Mouse (Mus musculus): Measurements from ENCODE around the gene Dlg5. TPM values are rescaled to one million over a fixed set of nuclear protein-coding genes. Genes with fewer than 3 reads are reported as not detected.

The Dlg5 gene
- polyA plus RNA-seq, 1 experiment = 89.3 TPM

DNA sequence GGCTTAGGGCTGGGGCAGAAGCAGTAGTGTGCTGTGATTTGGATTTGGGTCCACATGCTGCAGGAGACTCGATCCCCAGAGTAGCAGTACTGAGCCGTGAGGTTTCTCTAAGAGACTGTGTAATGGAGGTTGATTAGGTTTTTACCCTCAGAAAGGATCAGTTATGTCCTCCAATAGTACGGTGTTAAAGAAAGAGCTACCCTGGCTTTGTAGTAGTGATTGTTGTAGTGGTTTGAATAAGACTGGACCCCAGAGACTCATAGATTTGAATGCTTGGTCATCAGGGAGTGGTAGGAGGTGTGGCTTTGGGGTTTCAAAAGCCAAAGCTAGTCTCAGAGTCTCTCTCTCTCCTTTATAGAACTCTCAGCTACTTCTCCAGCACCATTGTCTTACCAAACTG is 100.9 kb downstream of the Dlg5 start:
- no peak for DNase-seq (ENCODE audit: low read depth)
- TF ChIP-seq CTCF (IDR thresholded peaks at IDR 0.05; ENCODE audit: borderline replicate concordance, extremely low read depth, insufficient read depth, insufficient read length) = no peak
- no peak for TF ChIP-seq POLR2A (IDR thresholded peaks at IDR 0.05; ENCODE audit: borderline replicate concordance, extremely low read depth, insufficient read depth, insufficient read length, poor library complexity, severe bottlenecking)

DNA sequence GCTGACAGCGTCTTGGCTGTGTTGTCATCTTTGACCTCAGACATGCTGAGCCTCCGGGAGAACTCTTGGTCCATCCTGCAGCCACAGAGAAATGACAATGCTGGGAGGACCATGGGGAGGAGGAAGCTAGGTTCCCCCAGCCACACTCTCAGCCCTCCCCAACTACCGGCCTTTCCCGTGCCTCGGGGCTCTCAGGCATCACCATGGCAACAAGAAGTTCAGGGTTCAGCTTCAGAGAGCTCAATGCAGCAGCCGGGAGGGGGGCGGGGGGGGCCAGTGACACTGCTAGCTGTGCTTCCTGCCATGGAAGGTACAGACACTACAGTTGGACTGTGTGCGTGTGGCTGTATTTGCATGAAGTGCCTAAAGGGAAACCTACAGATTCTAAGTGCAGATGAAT is 101.3 kb downstream of the Dlg5 start:
- DNase-seq (ENCODE audit: low read depth) = peak; percentile 61
- TF ChIP-seq CTCF (IDR thresholded peaks at IDR 0.05; ENCODE audit: borderline replicate concordance, extremely low read depth, insufficient read depth, insufficient read length) (no peak), POLR2A (IDR thresholded peaks at IDR 0.05; ENCODE audit: borderline replicate concordance, extremely low read depth, insufficient read depth, insufficient read length, poor library complexity, severe bottlenecking) (no peak)

DNA sequence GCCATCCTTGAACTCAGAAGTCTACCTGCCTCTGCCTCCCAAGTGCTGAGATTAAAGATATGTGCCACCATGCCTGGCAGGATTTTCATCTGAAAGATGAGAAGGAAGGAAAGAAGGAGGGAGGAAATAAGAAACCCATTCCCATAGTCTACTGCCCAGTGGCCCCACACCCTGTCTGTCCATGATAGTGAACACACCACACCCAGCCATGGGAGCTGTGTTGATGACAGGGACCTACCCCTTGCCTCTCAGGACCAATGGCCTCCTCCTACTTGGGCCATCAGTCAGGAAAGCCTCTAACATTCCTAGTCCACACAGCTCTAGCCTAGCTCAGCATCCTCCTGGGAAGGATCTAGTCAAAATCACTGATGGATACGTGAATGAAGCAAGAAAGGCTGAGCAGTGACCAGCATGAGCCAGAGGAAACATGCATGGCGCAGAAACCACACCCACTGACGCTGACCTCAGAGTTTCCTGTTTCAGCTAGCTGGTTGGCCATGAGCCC is 102.7 kb downstream of the Dlg5 start:
- DNase-seq (ENCODE audit: low read depth) = no peak
- TF ChIP-seq CTCF (IDR thresholded peaks at IDR 0.05; ENCODE audit: borderline replicate concordance, extremely low read depth, insufficient read depth, insufficient read length) (no peak), POLR2A (IDR thresholded peaks at IDR 0.05; ENCODE audit: borderline replicate concordance, extremely low read depth, insufficient read depth, insufficient read length, poor library complexity, severe bottlenecking) (no peak)

DNA sequence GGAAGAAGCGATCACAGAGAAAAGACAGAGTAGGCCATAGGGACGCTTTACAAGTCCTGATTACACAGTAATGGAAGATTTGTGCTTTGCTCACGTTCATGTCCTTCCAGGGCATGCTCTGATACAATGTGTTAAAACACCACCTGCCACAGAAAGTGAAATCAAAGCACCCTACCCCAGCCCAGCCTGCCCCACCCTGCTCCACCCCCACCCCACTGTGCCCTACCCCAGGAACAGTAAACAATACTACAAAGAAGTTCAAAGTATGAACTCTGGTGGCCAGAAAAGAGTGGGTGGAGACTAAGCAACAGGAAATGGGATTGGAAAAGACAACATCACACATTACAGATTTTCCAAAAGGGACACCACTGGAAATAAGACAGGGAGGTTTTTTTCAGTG is 104.0 kb downstream of the Dlg5 start:
- TF ChIP-seq POLR2A (IDR thresholded peaks at IDR 0.05; ENCODE audit: borderline replicate concordance, extremely low read depth, insufficient read depth, insufficient read length, poor library complexity, severe bottlenecking) = no peak
- no peak for DNase-seq (ENCODE audit: low read depth)

DNA sequence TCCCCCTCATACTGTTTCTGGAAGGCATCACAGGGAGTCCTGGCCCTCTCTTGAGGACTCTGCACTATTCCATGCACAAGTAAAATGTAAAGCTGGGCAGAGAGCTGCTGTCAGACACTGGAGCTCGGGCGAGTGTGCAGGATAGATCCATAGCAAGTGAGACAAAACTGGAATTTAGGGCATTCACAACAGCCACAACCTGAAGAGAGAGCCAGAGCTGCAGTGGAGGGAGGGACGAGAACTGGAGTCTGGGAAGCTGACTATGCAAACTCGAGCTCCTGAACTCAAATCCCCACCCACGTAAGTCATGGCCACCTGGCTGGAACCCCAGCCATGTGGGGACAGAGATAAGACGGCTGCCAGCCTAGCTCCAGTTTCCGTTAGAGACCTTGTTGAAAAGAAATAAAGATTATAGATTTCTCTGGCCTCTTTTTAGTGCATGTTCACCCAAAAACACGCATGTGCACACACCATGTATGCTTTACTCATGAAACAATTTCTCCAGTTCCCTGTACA is 105.4 kb downstream of the Dlg5 start:
- DNase-seq (ENCODE audit: low read depth) = no peak
- no peak for TF ChIP-seq POLR2A (IDR thresholded peaks at IDR 0.05; ENCODE audit: borderline replicate concordance, extremely low read depth, insufficient read depth, insufficient read length, poor library complexity, severe bottlenecking)
- TF ChIP-seq CTCF (IDR thresholded peaks at IDR 0.05; ENCODE audit: borderline replicate concordance, extremely low read depth, insufficient read depth, insufficient read length) = no peak

DNA sequence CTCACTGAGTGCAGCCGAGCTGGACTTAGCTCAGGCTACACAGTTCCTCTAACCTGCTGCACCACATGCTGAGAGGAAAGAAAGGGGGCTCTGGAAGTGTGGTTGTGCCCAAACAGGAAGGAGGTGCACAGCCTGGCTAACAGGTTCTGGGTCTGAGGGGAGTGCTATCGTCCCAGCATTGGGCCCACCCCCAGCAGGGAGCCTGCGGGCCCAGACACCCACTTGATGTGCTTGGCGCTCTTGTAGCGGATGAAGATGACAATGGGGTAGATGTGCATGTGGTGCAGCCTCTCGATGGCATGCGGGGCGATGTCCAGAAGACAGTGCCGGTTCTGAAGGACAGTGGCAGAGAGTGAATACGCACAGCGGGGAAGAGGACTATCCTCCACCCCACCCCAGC is 108.8 kb downstream of the Dlg5 start:
- no peak for DNase-seq (ENCODE audit: low read depth)
- TF ChIP-seq CTCF (IDR thresholded peaks at IDR 0.05; ENCODE audit: borderline replicate concordance, extremely low read depth, insufficient read depth, insufficient read length) (no peak), POLR2A (IDR thresholded peaks at IDR 0.05; ENCODE audit: borderline replicate concordance, extremely low read depth, insufficient read depth, insufficient read length, poor library complexity, severe bottlenecking) (no peak)

DNA sequence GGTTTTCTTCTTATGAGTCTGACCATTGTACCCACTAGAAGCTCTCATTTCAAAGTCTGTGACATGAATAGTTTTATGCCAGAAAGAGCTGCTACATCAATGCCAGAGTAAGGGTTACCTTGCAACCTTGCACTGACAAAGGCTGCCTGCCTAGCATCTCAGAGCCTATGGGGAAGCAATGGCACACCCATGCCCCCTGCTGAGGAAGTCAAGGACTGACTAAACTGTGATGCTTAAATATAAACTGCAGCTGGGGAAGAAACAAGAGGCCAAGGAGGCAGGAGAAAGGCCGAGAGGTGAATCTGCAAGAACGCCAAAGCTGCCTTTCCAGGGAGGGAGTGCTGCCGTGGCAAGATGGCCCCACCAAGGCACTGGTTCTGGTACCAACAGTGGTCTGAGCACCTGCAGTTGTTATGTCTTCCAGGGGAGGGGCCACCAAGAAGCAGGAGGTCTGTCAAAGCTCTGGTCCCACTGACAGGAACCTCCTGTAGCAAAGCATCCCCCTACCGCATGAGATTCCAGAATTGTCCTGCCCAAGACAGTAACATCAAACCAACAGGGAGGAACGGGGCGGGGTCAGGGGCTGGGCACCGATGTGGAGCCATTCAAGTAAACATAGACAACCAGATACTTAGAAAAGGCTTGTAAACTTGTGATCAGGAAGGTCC is 111.0 kb downstream of the Dlg5 start:
- peak; percentile 20 for DNase-seq (ENCODE audit: low read depth)
- TF ChIP-seq POLR2A (IDR thresholded peaks at IDR 0.05; ENCODE audit: borderline replicate concordance, extremely low read depth, insufficient read depth, insufficient read length, poor library complexity, severe bottlenecking) (no peak), CTCF (IDR thresholded peaks at IDR 0.05; ENCODE audit: borderline replicate concordance, extremely low read depth, insufficient read depth, insufficient read length) (no peak)

DNA sequence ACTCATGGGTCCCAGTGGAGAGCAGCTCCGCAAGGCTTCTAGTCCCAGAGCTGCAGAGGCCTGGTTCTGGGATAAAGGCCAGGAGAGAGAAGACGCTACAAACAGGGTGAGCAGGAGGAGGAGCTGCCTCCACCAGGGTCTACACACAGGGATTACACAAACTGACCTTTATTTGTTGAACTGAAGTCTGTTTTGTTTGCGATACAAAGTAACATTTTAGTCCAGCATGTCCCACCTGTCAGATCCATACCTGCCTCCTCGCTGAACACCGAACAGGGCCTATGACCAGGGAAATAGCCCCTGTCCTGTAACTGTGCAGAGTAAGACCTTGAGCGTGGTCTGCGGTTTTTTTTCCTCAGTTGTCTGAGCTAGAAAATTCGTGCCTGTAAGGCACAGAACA is 111.9 kb downstream of the Dlg5 start:
- TF ChIP-seq CTCF (IDR thresholded peaks at IDR 0.05; ENCODE audit: borderline replicate concordance, extremely low read depth, insufficient read depth, insufficient read length) = no peak
- no peak for TF ChIP-seq POLR2A (IDR thresholded peaks at IDR 0.05; ENCODE audit: borderline replicate concordance, extremely low read depth, insufficient read depth, insufficient read length, poor library complexity, severe bottlenecking)
- no peak for DNase-seq (ENCODE audit: low read depth)

DNA sequence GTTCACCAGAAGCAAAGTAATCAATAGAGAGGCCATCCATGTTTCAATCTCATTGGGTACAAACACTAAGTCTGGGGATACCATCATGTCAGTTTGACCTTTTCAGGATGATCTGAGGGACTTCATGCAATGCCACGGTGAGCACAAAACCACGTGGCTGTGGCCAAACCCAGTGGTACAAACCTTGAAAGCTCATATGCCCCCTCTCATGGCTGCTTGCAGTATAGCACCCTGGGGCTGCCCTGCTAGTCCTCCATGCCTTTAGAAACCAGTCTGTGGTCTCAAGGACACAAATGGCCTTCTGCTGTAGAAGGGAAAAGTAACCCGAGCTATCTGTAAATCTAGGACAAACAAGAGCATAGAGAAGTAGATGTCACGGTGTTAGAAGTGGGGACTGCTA is 113.6 kb downstream of the Dlg5 start:
- DNase-seq (ENCODE audit: low read depth) = peak; percentile 17
- TF ChIP-seq CTCF (IDR thresholded peaks at IDR 0.05; ENCODE audit: borderline replicate concordance, extremely low read depth, insufficient read depth, insufficient read length) (peak; percentile 40; the same call in 1 of the 2 replicates), POLR2A (IDR thresholded peaks at IDR 0.05; ENCODE audit: borderline replicate concordance, extremely low read depth, insufficient read depth, insufficient read length, poor library complexity, severe bottlenecking) (no peak)

DNA sequence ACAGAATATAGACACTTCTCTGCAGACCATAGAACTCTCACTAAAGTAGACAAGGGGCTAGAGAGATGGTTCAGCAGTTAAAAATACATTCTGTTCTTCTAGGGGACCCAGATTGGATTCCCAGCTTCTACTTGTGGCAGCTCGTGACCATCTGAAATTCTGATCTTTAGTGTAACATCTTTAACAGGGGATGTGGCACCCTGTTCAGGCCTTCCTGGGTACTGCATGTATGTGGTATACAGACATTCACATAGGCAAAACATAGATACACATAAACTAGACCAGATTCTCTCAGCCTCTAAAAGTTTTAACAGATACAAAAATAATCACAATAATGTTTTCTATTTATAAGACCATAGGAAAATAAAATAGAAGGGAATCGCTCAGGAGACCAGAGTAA is 120.7 kb downstream of the Dlg5 start:
- no peak for TF ChIP-seq POLR2A (IDR thresholded peaks at IDR 0.05; ENCODE audit: borderline replicate concordance, extremely low read depth, insufficient read depth, insufficient read length, poor library complexity, severe bottlenecking)
- TF ChIP-seq CTCF (IDR thresholded peaks at IDR 0.05; ENCODE audit: borderline replicate concordance, extremely low read depth, insufficient read depth, insufficient read length) = no peak
- no peak for DNase-seq (ENCODE audit: low read depth)

DNA sequence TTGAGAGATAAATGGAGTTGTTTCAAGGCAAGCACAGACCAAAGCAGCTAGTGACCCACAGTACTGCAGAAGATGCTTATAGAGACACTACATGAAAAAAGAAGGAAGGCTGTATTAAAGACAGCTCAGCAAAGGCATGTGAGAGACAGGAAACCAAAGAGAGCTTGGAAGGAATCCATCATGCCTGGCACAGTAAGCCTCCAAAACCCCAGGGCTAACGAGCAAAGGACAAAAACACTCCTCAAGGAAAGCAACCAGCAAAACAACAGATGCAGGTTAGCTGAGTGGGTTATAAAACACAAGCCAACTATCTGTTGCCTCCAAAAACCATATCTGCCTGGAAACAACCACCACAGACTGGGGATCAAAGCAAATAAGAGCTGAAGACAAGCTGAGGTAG is 121.5 kb downstream of the Dlg5 start:
- DNase-seq (ENCODE audit: low read depth) = peak; percentile 33
- TF ChIP-seq CTCF (IDR thresholded peaks at IDR 0.05; ENCODE audit: borderline replicate concordance, extremely low read depth, insufficient read depth, insufficient read length) = no peak
- no peak for TF ChIP-seq POLR2A (IDR thresholded peaks at IDR 0.05; ENCODE audit: borderline replicate concordance, extremely low read depth, insufficient read depth, insufficient read length, poor library complexity, severe bottlenecking)

DNA sequence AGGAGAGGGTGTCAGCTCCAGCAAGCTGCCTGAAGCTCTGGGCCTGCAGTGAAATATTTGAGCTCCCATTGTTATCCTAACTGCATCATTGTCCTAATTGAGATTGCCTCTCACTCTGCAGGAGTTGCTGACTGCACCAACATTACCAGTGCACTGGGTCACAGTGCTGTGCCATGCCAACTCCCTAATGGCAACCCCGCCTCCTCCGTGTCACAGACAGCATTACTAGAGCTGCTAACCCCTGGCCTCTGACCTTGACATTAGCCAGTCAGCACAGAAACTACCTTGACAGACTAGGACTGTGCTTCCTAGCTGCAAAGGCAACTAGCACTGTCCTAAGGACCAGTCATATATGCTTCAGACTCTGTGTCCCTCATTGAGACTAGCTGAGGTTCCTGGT is 139.0 kb downstream of the Dlg5 start:
- no peak for DNase-seq (ENCODE audit: low read depth)
- TF ChIP-seq POLR2A (IDR thresholded peaks at IDR 0.05; ENCODE audit: borderline replicate concordance, extremely low read depth, insufficient read depth, insufficient read length, poor library complexity, severe bottlenecking) (no peak), CTCF (IDR thresholded peaks at IDR 0.05; ENCODE audit: borderline replicate concordance, extremely low read depth, insufficient read depth, insufficient read length) (no peak)

Measured in brain, embryonic 14.5 days (tissue).